Mouse (Mus musculus): ENCODE data around the gene Nt5c3. TPM values are rescaled to one million over a fixed set of nuclear protein-coding genes. Genes with fewer than 3 reads are reported as not detected.
A peak's percentile ranks its signal among the peaks of the same experiment; 100 is the strongest.
"Not testable (repeated sequence)": the region's sequence is repeated elsewhere in the genome, so short reads cannot be mapped to it uniquely, and the experiment has no call there.

Nt5c3 gene
- polyA plus RNA-seq, 1 experiment from 2014 or later, result 67.9 TPM

- Histone ChIP-seq H3K27me3 (ENCODE audit: insufficient read depth, low read length) (no peaks in the 10 kb centered on the region), H3K4me3 (ENCODE audit: low read length) (no peak overlapping the region), H3K27ac (ENCODE audit: low read length) (no peak overlapping the region), H3K4me2 (replicated peaks; ENCODE audit: low read depth, low read length) (no peak overlapping the region), H3K9me3 (ENCODE audit: low read length) (no peaks in the 10 kb centered on the region), H3K9ac (replicated peaks; ENCODE audit: low read length) (no peak overlapping the region), H3K36me3 (ENCODE audit: insufficient read depth, low read length) (peaks cover 39% of the 10 kb centered on the region), H3K4me1 (ENCODE audit: insufficient read depth, low read length) (no peaks in the 10 kb centered on the region)
- WGBS, result 47% methylated on average over 1 of the region's 1 CpGs
- ATAC-seq (ENCODE audit: low FRiP score, low TSS enrichment), result peak; percentile 59; the same call in 1 of the 2 replicates
These were observed 44.3 kb downstream of the Nt5c3 start for GRCm38 (mm10) chr6:56879352-56879955.

GRCm38 (mm10) chr6:56877985-56878384 lies 45.7 kb downstream of the Nt5c3 start:
- no peaks in the 10 kb centered on the region for H3K27me3 ChIP-seq (ENCODE audit: insufficient read depth, low read length)
- no peak overlapping the region for H3K4me2 ChIP-seq (replicated peaks; ENCODE audit: low read depth, low read length)
- ATAC-seq (ENCODE audit: low FRiP score, low TSS enrichment), result no peak
- no peaks in the 10 kb centered on the region for H3K9me3 ChIP-seq (ENCODE audit: low read length)
- no peaks in the 10 kb centered on the region for H3K4me1 ChIP-seq (ENCODE audit: insufficient read depth, low read length)
- H3K36me3 ChIP-seq (ENCODE audit: insufficient read depth, low read length), result peaks cover 37% of the 10 kb centered on the region
- 90% methylated on average over 8 of the region's 8 CpGs for WGBS
- H3K27ac ChIP-seq (ENCODE audit: low read length), result no peak overlapping the region
- no peak overlapping the region for H3K4me3 ChIP-seq (ENCODE audit: low read length)
- H3K9ac ChIP-seq (replicated peaks; ENCODE audit: low read length), result no peak overlapping the region

- Histone ChIP-seq H3K9ac (replicated peaks; ENCODE audit: low read length) (no peak overlapping the region), H3K36me3 (ENCODE audit: insufficient read depth, low read length) (peaks cover 30% of the 10 kb centered on the region), H3K4me1 (ENCODE audit: insufficient read depth, low read length) (no peaks in the 10 kb centered on the region), H3K27ac (ENCODE audit: low read length) (no peak overlapping the region), H3K9me3 (ENCODE audit: low read length) (no peaks in the 10 kb centered on the region), H3K27me3 (ENCODE audit: insufficient read depth, low read length) (no peaks in the 10 kb centered on the region), H3K4me3 (ENCODE audit: low read length) (no peak overlapping the region), H3K4me2 (replicated peaks; ENCODE audit: low read depth, low read length) (no peak overlapping the region)
- 72% methylated on average over 4 of the region's 4 CpGs for WGBS
- ATAC-seq (ENCODE audit: low FRiP score, low TSS enrichment), result no peak
These were observed 46.9 kb downstream of the Nt5c3 start for GRCm38 (mm10) chr6:56876870-56877269.

GRCm38 (mm10) chr6:56870027-56870426 lies 53.7 kb downstream of the Nt5c3 start:
- Histone ChIP-seq H3K27ac (ENCODE audit: low read length) (no peak overlapping the region), H3K9ac (replicated peaks; ENCODE audit: low read length) (no peak overlapping the region), H3K36me3 (ENCODE audit: insufficient read depth, low read length) (peaks cover 16% of the 10 kb centered on the region; the same call in 1 of the 2 replicates), H3K4me2 (replicated peaks; ENCODE audit: low read depth, low read length) (no peak overlapping the region), H3K4me3 (ENCODE audit: low read length) (no peak overlapping the region), H3K4me1 (ENCODE audit: insufficient read depth, low read length) (no peaks in the 10 kb centered on the region), H3K27me3 (ENCODE audit: insufficient read depth, low read length) (no peaks in the 10 kb centered on the region), H3K9me3 (ENCODE audit: low read length) (no peaks in the 10 kb centered on the region)
- 57% methylated on average over 2 of the region's 2 CpGs for WGBS
- ATAC-seq (ENCODE audit: low FRiP score, low TSS enrichment), result no peak

- WGBS, result 82% methylated on average over 8 of the region's 8 CpGs
- no peak for ATAC-seq (ENCODE audit: low FRiP score, low TSS enrichment)
- Histone ChIP-seq H3K27me3 (ENCODE audit: insufficient read depth, low read length) (no peaks in the 10 kb centered on the region), H3K27ac (ENCODE audit: low read length) (no peak overlapping the region), H3K4me3 (ENCODE audit: low read length) (no peak overlapping the region), H3K9me3 (ENCODE audit: low read length) (no peaks in the 10 kb centered on the region), H3K4me2 (replicated peaks; ENCODE audit: low read depth, low read length) (no peak overlapping the region), H3K4me1 (ENCODE audit: insufficient read depth, low read length) (no peaks in the 10 kb centered on the region), H3K9ac (replicated peaks; ENCODE audit: low read length) (no peak overlapping the region), H3K36me3 (ENCODE audit: insufficient read depth, low read length) (peaks cover 12% of the 10 kb centered on the region; the same call in 1 of the 2 replicates)
These were observed 55.2 kb downstream of the Nt5c3 start for GRCm38 (mm10) chr6:56868565-56868964.

GRCm38 (mm10) chr6:56866899-56867298 lies 56.8 kb downstream of the Nt5c3 start:
- not testable (repeated sequence) for H3K27me3 ChIP-seq (ENCODE audit: insufficient read depth, low read length); H3K9ac ChIP-seq (replicated peaks; ENCODE audit: low read length); ATAC-seq (ENCODE audit: low FRiP score, low TSS enrichment); H3K9me3 ChIP-seq (ENCODE audit: low read length); H3K4me3 ChIP-seq (ENCODE audit: low read length); H3K27ac ChIP-seq (ENCODE audit: low read length); H3K4me1 ChIP-seq (ENCODE audit: insufficient read depth, low read length); H3K4me2 ChIP-seq (replicated peaks; ENCODE audit: low read depth, low read length)
- 94% methylated on average over 1 of the region's 1 CpGs for WGBS
- peaks cover 17% of the 10 kb centered on the region; the same call in 1 of the 2 replicates for H3K36me3 ChIP-seq (ENCODE audit: insufficient read depth, low read length)

- Histone ChIP-seq H3K9me3 (ENCODE audit: low read length) (no peaks in the 10 kb centered on the region), H3K27ac (ENCODE audit: low read length) (no peak overlapping the region), H3K4me2 (replicated peaks; ENCODE audit: low read depth, low read length) (no peak overlapping the region), H3K4me1 (ENCODE audit: insufficient read depth, low read length) (no peaks in the 10 kb centered on the region), H3K4me3 (ENCODE audit: low read length) (no peak overlapping the region), H3K9ac (replicated peaks; ENCODE audit: low read length) (no peak overlapping the region), H3K36me3 (ENCODE audit: insufficient read depth, low read length) (peaks cover 22% of the 10 kb centered on the region), H3K27me3 (ENCODE audit: insufficient read depth, low read length) (no peaks in the 10 kb centered on the region)
- no peak for ATAC-seq (ENCODE audit: low FRiP score, low TSS enrichment)
- 86% methylated on average over 8 of the region's 8 CpGs for WGBS
These were observed 63.4 kb downstream of the Nt5c3 start for GRCm38 (mm10) chr6:56860205-56860848.

GRCm38 (mm10) chr6:56856748-56857147 lies 67.0 kb downstream of the Nt5c3 start:
- Histone ChIP-seq H3K4me3 (ENCODE audit: low read length) (no peak overlapping the region), H3K9me3 (ENCODE audit: low read length) (no peaks in the 10 kb centered on the region), H3K36me3 (ENCODE audit: insufficient read depth, low read length) (peaks cover 28% of the 10 kb centered on the region), H3K27me3 (ENCODE audit: insufficient read depth, low read length) (no peaks in the 10 kb centered on the region), H3K4me1 (ENCODE audit: insufficient read depth, low read length) (no peaks in the 10 kb centered on the region), H3K4me2 (replicated peaks; ENCODE audit: low read depth, low read length) (no peak overlapping the region), H3K27ac (ENCODE audit: low read length) (no peak overlapping the region), H3K9ac (replicated peaks; ENCODE audit: low read length) (no peak overlapping the region)
- ATAC-seq (ENCODE audit: low FRiP score, low TSS enrichment), result no peak
- WGBS, result 85% methylated on average over 5 of the region's 5 CpGs

- Histone ChIP-seq H3K27me3 (ENCODE audit: insufficient read depth, low read length) (no peaks in the 10 kb centered on the region), H3K36me3 (ENCODE audit: insufficient read depth, low read length) (peaks cover 35% of the 10 kb centered on the region), H3K27ac (ENCODE audit: low read length) (no peak overlapping the region), H3K9me3 (ENCODE audit: low read length) (no peaks in the 10 kb centered on the region), H3K4me1 (ENCODE audit: insufficient read depth, low read length) (no peaks in the 10 kb centered on the region), H3K9ac (replicated peaks; ENCODE audit: low read length) (no peak overlapping the region), H3K4me3 (ENCODE audit: low read length) (no peak overlapping the region), H3K4me2 (replicated peaks; ENCODE audit: low read depth, low read length) (no peak overlapping the region)
- WGBS, result 90% methylated on average over 8 of the region's 8 CpGs
- ATAC-seq (ENCODE audit: low FRiP score, low TSS enrichment), result no peak
These were observed 68.9 kb downstream of the Nt5c3 start for GRCm38 (mm10) chr6:56854803-56855202.

GRCm38 (mm10) chr6:56850315-56850714 lies 73.4 kb downstream of the Nt5c3 start:
- WGBS, result 84% methylated on average over 7 of the region's 7 CpGs
- no peak for ATAC-seq (ENCODE audit: low FRiP score, low TSS enrichment)

More at GRCm38 (mm10) chr6:56850315-56850714, 73.4 kb downstream of the Nt5c3 start:
- Histone ChIP-seq H3K27me3 (ENCODE audit: insufficient read depth, low read length) (no peaks in the 10 kb centered on the region), H3K36me3 (ENCODE audit: insufficient read depth, low read length) (peaks cover 24% of the 10 kb centered on the region; the same call in 1 of the 2 replicates), H3K9me3 (ENCODE audit: low read length) (no peaks in the 10 kb centered on the region), H3K4me1 (ENCODE audit: insufficient read depth, low read length) (no peaks in the 10 kb centered on the region), H3K27ac (ENCODE audit: low read length) (no peak overlapping the region), H3K4me2 (replicated peaks; ENCODE audit: low read depth, low read length) (no peak overlapping the region), H3K9ac (replicated peaks; ENCODE audit: low read length) (no peak overlapping the region), H3K4me3 (ENCODE audit: low read length) (no peak overlapping the region)

All from kidney, embryonic 16.5 days (tissue).